Mouse (Mus musculus): ENCODE results near the gene Ctnna3.

DNA sequence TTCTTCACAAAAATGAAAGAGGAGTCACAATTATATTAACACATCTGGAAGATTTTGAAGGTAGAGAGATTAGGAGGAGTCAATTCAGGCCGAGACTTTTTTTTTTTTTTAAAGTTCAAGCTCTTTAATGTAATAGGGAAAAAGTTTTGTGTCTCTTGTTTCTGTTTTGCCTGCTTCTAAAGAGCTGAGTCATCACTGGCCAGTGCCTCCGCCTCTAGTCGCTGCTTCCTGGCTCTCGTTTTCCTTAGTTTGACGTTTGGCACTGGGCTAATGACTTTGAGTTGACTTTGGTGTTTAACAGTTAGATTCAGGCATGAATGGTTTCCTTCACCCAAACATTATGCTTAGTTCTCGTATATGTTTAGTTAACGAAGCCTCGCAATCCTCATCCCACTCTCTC lies 282.6 kb downstream of the Ctnna3 start:
- TF ChIP-seq CTCF (IDR thresholded peaks at IDR 0.05; ENCODE audit: control insufficient read depth, insufficient read depth, low read length): no peak
- TF ChIP-seq POLR2A (IDR thresholded peaks at IDR 0.05; ENCODE audit: borderline replicate concordance, control insufficient read depth, low read depth, low read length): no peak

Measured in bone marrow, adult 2 months (tissue).